Mouse (Mus musculus) hindbrain, embryonic 16.5 days (tissue): ENCODE results near the gene Rapgef1. TPM values are rescaled to one million over a fixed set of nuclear protein-coding genes. Genes with fewer than 3 reads are reported as not detected.

Experiments used
- ATAC-seq: fragments of 200-750 bp; cut with Nextera tagmentation; 2 replicates; pipeline ENCODE4 v1.8.0; 2017; ENCODE audit warnings: moderate TSS enrichment, moderate library complexity
- H3K27ac ChIP-seq: fragments of 300-500 bp; sonication (generic); 2 replicates; pipeline ENCODE4 v1.5.1; 2014; ENCODE audit warnings: low read depth, mild to moderate bottlenecking, control low read depth, low read length, moderate library complexity
- H3K27me3 ChIP-seq: fragments of 300-500 bp; sonication (generic); replicated peaks from 2 replicates; pipeline ENCODE4 v1.6.1; 2014; ENCODE audit warnings: low read length; ENCODE audit not compliant: control insufficient read depth, insufficient read depth
- H3K36me3 ChIP-seq: fragments of 300-500 bp; sonication (generic); 2 replicates; pipeline ENCODE4 v1.6.1; 2014; ENCODE audit warnings: mild to moderate bottlenecking, low read length, moderate library complexity, mixed read lengths; ENCODE audit not compliant: control insufficient read depth, insufficient read depth
- H3K4me1 ChIP-seq: fragments of 300-500 bp; sonication (generic); 2 replicates; pipeline ENCODE4 v1.6.1; 2014; ENCODE audit warnings: low read depth, low read length; ENCODE audit not compliant: control insufficient read depth, insufficient read depth
- H3K4me2 ChIP-seq: fragments of 300-500 bp; sonication (generic); 2 replicates; pipeline ENCODE4 v1.6.1; 2014; ENCODE audit warnings: mild to moderate bottlenecking, low read length, control low read depth, moderate library complexity
- H3K4me3 ChIP-seq: fragments of 300-500 bp; sonication (generic); 2 replicates; pipeline ENCODE4 v1.5.1; 2014; ENCODE audit warnings: mild to moderate bottlenecking, low read length, control low read depth, moderate library complexity
- H3K9ac ChIP-seq: fragments of 300-500 bp; sonication (generic); 2 replicates; pipeline ENCODE4 v1.6.1; 2014; ENCODE audit warnings: low read depth, mild to moderate bottlenecking, control low read depth, low read length, moderate library complexity
- H3K9me3 ChIP-seq: fragments of 300-500 bp; sonication (generic); 2 replicates; pipeline ENCODE4 v1.6.1; 2014; ENCODE audit warnings: mild to moderate bottlenecking, low read length, moderate library complexity; ENCODE audit not compliant: control insufficient read depth
- WGBS: fragments of 180-500 bp; shearing (Covaris S2); extraction: QIAGEN DNeasy Blood & Tissue Kit; methylation state at CpG from one replicate; pipeline ENCODE4 v1.1.7; 2014; 5-methylcytosine and 5-hydroxymethylcytosine counted together
- polyA plus RNA-seq: library from polyadenylated mRNA; unstranded; fragments of >200 nt; fragmentation: Nextera tagmentation; extraction: Ambion mirVana; gene quantifications from 2 replicates; pipeline ENCODE4 v1.2.1, GENCODE M21; 2015

Gene Rapgef1
- polyA plus RNA-seq, 1 experiment from 2014 or later = 14.8 TPM

GRCm38 (mm10) chr2:29732559-29732958, 113.0 kb downstream of the Rapgef1 start:
- Histone ChIP-seq H3K9ac (no peak overlapping the region), H3K4me2 (no peak overlapping the region), H3K27me3 (no peaks in the 10 kb centered on the region), H3K4me3 (no peak overlapping the region), H3K9me3 (no peaks in the 10 kb centered on the region), H3K27ac (no peak overlapping the region), H3K4me1 (no peaks in the 10 kb centered on the region), H3K36me3 (peaks cover 46% of the 10 kb centered on the region)
- no peak for ATAC-seq
- 84% methylated on average over 10 of the region's 10 CpGs for WGBS

- no peak overlapping the region for H3K9ac ChIP-seq
- no peaks in the 10 kb centered on the region for H3K27me3 ChIP-seq
- H3K36me3 ChIP-seq = peaks cover 49% of the 10 kb centered on the region
- no peak overlapping the region for H3K4me2 ChIP-seq
- 100% methylated on average over 5 of the region's 5 CpGs for WGBS
- no peak overlapping the region for H3K4me3 ChIP-seq
- H3K27ac ChIP-seq = no peak overlapping the region
- H3K4me1 ChIP-seq = no peaks in the 10 kb centered on the region
- H3K9me3 ChIP-seq = no peaks in the 10 kb centered on the region
- no peak for ATAC-seq
These were observed 113.8 kb downstream of the Rapgef1 start for GRCm38 (mm10) chr2:29733348-29733747.

- H3K9ac ChIP-seq = no peak overlapping the region
- peaks cover 44% of the 10 kb centered on the region for H3K36me3 ChIP-seq
- WGBS = 95% methylated on average over 12 of the region's 12 CpGs
- no peaks in the 10 kb centered on the region for H3K4me1 ChIP-seq
- no peak overlapping the region for H3K4me3 ChIP-seq
- H3K4me2 ChIP-seq = no peak overlapping the region
- H3K27ac ChIP-seq = no peak overlapping the region
- H3K27me3 ChIP-seq = no peaks in the 10 kb centered on the region
- no peaks in the 10 kb centered on the region for H3K9me3 ChIP-seq
- no peak for ATAC-seq
These were observed 116.2 kb downstream of the Rapgef1 start for GRCm38 (mm10) chr2:29735708-29736107.

- 86% methylated on average over 12 of the region's 12 CpGs for WGBS
- no peak for ATAC-seq
These were observed 117.8 kb downstream of the Rapgef1 start for GRCm38 (mm10) chr2:29737209-29737925.

GRCm38 (mm10) chr2:29738799-29739198, 119.3 kb downstream of the Rapgef1 start:
- Histone ChIP-seq H3K9ac (no peak overlapping the region), H3K27ac (no peak overlapping the region), H3K4me3 (no peak overlapping the region), H3K4me2 (no peak overlapping the region), H3K27me3 (no peaks in the 10 kb centered on the region), H3K9me3 (no peaks in the 10 kb centered on the region), H3K36me3 (peaks cover 32% of the 10 kb centered on the region), H3K4me1 (no peaks in the 10 kb centered on the region)
- no peak for ATAC-seq
- WGBS = 69% methylated on average over 4 of the region's 4 CpGs

More at GRCm38 (mm10) chr2:29737209-29737925, 117.8 kb downstream of the Rapgef1 start:
- H3K9ac ChIP-seq = no peak overlapping the region
- H3K36me3 ChIP-seq = peaks cover 41% of the 10 kb centered on the region
- H3K27me3 ChIP-seq = no peaks in the 10 kb centered on the region
- no peaks in the 10 kb centered on the region for H3K9me3 ChIP-seq
- H3K4me1 ChIP-seq = no peaks in the 10 kb centered on the region
- no peak overlapping the region for H3K4me3 ChIP-seq
- H3K4me2 ChIP-seq = no peak overlapping the region
- no peak overlapping the region for H3K27ac ChIP-seq

GRCm38 (mm10) chr2:29739368-29739767, 119.8 kb downstream of the Rapgef1 start:
- no peak overlapping the region for H3K9ac ChIP-seq
- WGBS = 76% methylated on average over 5 of the region's 5 CpGs
- H3K27me3 ChIP-seq = no peaks in the 10 kb centered on the region
- no peaks in the 10 kb centered on the region for H3K9me3 ChIP-seq
- H3K4me1 ChIP-seq = no peaks in the 10 kb centered on the region
- no peak overlapping the region for H3K4me3 ChIP-seq
- no peak overlapping the region for H3K27ac ChIP-seq
- H3K36me3 ChIP-seq = peaks cover 30% of the 10 kb centered on the region
- ATAC-seq = no peak
- H3K4me2 ChIP-seq = no peak overlapping the region

- H3K36me3 ChIP-seq = peaks cover 22% of the 10 kb centered on the region
- H3K4me3 ChIP-seq = no peak overlapping the region
- no peaks in the 10 kb centered on the region for H3K4me1 ChIP-seq
- H3K4me2 ChIP-seq = no peak overlapping the region
- H3K27ac ChIP-seq = no peak overlapping the region
- ATAC-seq = no peak
- H3K9ac ChIP-seq = no peak overlapping the region
- no peaks in the 10 kb centered on the region for H3K9me3 ChIP-seq
- WGBS = 90% methylated on average over 6 of the region's 6 CpGs
- peaks cover 1% of the 10 kb centered on the region for H3K27me3 ChIP-seq
These were observed 121.7 kb downstream of the Rapgef1 start for GRCm38 (mm10) chr2:29741207-29741606.

- Histone ChIP-seq H3K9me3 (no peaks in the 10 kb centered on the region), H3K27me3 (peaks cover 7% of the 10 kb centered on the region), H3K4me2 (no peak overlapping the region), H3K27ac (no peak overlapping the region), H3K36me3 (0 out of 2 replicates have a peak, but pooled peaks cover 2% of the 10 kb centered on the region), H3K9ac (no peak overlapping the region), H3K4me3 (no peak overlapping the region), H3K4me1 (peaks cover 4% of the 10 kb centered on the region; the same call in 1 of the 2 replicates)
- 92% methylated on average over 6 of the region's 6 CpGs for WGBS
- no peak for ATAC-seq
These were observed 124.7 kb downstream of the Rapgef1 start for GRCm38 (mm10) chr2:29744256-29744655.

GRCm38 (mm10) chr2:29747188-29747782, 127.8 kb downstream of the Rapgef1 start:
- peaks cover 24% of the 10 kb centered on the region for H3K27me3 ChIP-seq
- peak; percentile 31; the same call in 1 of the 2 replicates for ATAC-seq

More at GRCm38 (mm10) chr2:29747188-29747782, 127.8 kb downstream of the Rapgef1 start:
- peak overlapping the region; percentile 45 for H3K4me3 ChIP-seq
- H3K27ac ChIP-seq = no peak overlapping the region
- no peaks in the 10 kb centered on the region for H3K36me3 ChIP-seq
- H3K4me1 ChIP-seq = peaks cover 10% of the 10 kb centered on the region; the same call in 1 of the 2 replicates
- H3K9ac ChIP-seq = peak overlapping the region; percentile 76
- peak overlapping the region; percentile 80 for H3K4me2 ChIP-seq
- no peaks in the 10 kb centered on the region for H3K9me3 ChIP-seq
- WGBS = 2% methylated on average over 50 of the region's 50 CpGs
